Mouse (Mus musculus): ENCODE measurements around the gene Npffr2.
A peak's percentile ranks its signal among the peaks of the same experiment; 100 is the strongest.
"Not testable (repeated sequence)": the region's sequence is repeated elsewhere in the genome, so short reads cannot be mapped to it uniquely, and the experiment has no call there.

Npffr2 gene

DNA sequence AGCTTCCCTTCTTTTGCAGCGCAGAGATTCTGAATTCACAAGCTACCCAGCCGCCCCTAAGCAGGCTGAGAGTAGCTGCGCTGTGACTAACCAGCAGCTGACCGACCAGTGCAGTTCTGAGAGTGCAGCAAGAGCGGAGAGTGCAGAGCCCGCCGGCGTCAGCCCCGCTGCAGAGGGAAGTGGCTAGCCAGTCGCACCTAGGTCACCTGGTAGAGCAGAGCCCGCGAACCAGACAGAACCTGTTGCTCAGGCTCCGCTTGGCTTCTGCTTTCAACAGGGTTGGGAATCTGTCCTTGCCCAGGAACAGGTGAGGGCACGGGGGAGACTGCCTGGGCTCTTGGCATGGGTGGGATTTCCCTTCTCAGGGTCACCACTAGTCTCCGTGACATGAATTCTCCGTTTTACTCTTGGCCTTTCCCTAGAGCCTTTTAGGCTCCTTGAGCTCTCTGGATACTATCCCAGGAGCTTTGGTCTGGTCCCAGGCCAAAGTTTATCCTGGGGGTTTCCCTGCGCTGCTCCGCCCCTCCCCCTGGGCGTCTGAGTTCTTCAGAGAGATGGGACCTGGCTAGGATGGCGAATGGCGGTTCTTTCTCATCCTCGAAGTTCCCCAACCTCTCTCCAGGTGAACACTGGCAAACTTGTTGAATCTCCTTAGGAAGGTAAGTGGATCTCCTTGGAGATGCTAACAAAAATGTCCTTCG is at the start of gene Npffr2:
Npffr2 (plus strand) TSS at position 552 of the 701 bp plus-strand sequence.
- no peak for DNase-seq (ENCODE audit: low read depth)

DNA sequence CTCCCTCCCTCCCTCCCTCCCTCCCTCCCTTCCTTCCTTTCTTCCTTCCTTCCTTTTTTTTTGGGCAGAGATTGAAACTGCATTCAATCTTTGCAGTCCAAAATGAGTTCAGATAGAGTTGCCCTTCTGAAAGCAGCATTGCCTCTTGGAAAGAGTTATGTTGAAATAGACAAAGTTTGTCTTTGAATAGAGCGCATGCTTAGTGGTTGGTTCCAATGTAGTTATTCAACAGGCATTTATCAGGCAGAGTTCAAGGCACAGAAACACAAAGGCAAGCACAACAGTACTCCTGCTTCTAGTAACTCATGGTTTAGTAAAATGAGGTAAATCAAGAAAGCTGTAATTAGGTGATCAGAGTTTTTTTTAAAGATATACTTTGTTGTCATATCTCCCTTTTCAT is 34.7 kb upstream of the Npffr2 start:
- DNase-seq (ENCODE audit: low read depth): no peak

DNA sequence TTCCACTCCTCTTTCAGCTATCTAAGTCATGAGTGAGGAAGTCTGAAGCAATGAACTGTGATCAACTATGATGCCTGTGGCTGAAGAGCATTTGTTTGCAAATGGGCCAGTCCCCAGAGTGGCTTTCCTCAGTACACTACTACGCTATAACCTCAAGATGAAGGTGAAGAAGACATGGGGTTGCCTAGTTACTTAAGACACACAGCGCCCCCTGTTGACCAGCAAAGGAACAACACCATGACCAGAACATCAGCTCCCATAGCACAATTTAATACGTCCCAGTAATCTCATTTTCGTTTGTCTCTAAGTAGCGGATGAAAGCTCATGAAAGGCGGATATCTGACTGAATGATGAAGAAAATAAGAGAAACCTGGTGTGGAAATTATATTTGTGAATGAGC is 27.0 kb upstream of the Npffr2 start:
- DNase-seq (ENCODE audit: low read depth): peak; percentile 24

DNA sequence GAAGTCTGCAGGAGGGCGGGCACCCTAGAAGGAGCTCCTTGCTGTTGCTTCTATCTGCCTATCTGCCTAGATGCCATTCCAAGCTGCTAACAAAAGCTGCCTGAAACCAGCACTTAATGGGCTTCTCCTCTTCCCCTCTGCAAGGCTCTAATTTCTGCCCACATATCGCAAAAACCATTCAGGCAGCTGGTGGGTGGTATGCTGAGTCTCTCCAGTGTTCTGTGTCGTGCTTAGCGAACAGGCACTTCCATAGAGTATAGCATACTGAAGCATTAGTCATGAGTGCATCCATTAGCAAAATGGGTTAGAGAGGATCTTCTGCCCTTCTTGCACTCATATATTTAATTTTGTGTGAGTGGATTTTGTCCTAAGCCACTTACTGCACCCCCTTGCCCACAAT is 8.6 kb upstream of the Npffr2 start:
- DNase-seq (ENCODE audit: low read depth): no peak

DNA sequence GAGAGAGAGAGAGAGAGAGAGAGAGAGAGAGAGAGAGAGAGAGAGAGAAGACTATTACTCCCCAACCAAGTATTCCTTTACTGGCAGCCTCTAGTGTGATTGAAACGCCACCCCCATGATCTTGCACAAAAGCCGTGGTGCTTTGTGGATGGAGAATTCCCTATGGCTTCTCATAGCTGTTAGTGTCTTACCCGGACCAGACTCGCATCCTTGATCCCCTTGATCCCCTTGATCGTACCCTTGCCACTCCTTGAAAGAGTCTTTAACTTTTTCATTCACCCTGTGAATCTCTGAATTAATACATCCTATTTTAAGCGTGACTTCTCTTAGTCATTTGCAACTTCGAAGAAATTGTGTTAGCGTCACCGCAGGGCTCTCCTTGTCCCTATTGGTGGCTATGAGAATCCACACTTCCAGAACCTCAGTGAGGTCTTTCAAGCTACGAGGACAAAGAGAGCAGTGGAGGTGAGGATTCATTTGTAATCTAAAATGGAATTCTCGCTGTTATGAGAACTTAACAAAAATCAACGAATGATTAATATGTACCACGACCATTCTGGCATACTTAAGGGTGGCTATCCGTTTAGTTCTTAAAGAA is 949 bp upstream of the Npffr2 start:
- no peak for DNase-seq (ENCODE audit: low read depth)

DNA sequence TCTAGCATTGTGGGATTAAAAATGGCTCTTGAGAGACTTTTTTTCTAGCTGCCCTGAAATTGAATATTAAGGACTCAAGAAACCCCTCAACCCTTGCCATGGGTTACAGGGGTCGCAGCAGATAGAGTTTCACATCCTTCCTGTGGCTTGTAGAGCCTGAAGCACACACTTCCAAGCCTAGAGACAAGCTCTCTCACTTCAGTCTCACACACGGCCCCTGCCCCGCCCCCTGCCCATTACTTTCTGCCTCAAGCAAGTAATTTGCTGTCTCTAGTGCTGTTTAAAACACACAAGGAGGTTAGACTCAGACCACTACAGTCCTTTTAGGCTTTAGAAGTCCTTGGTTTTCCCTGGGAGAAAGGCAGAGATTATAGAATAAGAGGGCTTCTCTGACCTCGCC is 1.7 kb downstream of the Npffr2 start:
- DNase-seq (ENCODE audit: low read depth): no peak

DNA sequence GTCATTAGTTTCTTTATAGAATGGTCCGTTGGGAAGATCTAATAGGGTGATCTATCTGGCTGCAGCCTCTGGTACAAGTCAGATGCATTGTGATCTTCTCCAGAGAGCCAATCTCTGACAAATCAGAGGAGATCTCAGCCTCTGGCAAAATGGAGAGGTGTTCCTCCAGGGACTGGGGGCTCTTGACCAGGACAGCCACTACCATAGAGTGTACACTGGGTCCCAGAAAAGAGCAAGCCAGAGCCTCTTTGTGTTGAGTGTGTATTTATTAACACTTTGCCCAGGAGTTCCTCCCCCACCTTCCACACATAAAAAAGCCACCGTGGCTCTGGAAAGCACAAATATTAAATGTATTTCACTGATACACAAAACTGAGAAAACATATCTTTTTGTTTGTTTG is 2.2 kb downstream of the Npffr2 start:
- no peak for DNase-seq (ENCODE audit: low read depth)

DNA sequence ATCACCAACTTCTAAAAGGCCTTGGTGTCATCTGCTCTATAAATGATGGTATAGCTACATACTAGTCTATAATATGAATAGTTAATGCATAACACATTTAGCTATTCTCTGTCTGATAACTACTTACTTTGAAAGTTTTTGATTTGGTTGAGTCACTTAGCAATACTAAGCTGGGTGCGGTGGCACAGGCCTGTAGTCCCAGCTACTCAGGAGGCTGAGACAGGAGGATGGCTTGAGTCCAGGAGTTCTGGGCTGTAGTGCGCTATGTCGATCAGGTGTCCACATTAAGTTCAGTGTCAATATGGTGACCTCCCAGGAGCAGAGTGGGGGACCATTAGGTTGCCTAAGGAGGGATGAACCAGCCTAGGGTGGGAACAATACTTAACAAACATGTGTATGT is 8.8 kb downstream of the Npffr2 start:
- no peak for DNase-seq (ENCODE audit: low read depth)

DNA sequence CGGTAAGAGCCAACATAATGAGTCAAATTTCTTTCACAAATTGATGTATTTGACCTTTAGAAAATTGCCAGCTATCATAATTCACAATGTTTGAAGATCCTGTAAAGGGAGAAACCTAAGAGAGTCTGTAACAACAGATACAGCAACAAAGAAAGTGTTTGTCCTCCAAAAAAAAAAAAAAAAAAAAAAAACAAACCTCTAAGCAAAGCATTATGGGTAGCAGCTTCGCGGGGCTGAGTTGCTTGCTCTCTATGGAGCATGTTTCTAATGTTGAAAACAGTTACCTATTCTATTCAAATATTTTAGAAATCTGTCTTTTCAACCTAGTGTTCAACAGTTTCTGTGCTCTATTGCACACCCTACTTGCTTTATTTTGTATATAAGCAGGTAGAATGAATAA is 15.2 kb downstream of the Npffr2 start:
- no peak for DNase-seq (ENCODE audit: low read depth)

DNA sequence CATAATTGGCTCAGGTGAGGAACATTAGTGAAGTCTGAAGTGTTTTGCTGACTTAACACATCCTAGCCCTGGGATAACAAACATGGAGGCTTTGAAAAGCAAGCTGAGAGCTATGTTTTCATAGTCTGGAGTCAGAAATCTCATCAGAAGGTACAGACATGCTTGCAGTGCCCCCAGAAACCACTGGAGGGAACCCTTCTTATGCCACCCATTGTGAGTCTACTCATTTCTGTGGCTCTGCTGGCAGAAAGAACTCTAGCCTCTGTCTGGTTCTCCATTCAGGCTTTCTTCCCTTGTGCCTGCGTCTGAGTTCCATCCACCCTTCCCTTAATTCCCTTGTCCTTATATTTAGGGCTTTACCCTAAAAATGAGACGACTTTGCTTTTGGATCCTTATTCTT is 16.2 kb downstream of the Npffr2 start:
- peak; percentile 17 for DNase-seq (ENCODE audit: low read depth)

DNA sequence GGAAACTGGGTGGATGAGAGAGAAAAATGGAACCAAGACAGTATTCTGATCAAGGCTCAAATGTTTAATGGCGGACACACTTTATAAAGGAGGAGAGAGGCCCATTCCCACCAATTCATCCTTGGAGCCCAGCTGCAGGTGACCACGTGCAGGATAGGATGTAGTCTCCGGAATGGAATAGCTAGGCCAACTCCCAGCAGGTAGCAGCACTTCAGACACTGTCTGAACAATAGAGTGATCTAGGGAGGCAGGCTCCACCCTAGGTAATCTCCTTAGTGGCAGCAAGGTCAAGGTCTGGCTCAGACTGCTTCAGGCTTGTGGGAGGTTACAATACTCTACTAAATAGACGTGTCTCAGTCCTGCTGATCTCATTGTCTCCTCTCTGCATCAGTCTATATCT is 31.9 kb downstream of the Npffr2 start:
- not testable (repeated sequence) for DNase-seq (ENCODE audit: low read depth)

DNA sequence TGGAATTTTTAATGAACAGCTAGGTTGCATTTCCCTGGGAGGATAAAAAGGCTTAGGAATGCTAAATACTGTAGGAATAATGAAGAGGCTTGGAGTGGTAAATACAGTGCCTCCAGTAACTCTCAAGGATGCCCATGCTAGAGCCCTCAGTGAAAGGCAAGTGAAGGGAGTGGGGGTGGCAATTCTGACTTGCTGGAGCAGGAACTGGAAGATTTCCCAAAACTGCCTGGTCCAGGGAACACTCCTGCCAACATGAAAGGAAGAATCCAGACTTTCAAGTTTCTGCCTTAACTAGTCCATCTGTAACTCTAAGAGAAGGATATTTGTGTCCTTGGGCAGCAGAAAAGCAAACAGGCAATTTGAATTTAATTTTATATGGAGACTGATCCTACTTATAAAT is 34.2 kb downstream of the Npffr2 start:
- DNase-seq (ENCODE audit: low read depth): no peak

DNA sequence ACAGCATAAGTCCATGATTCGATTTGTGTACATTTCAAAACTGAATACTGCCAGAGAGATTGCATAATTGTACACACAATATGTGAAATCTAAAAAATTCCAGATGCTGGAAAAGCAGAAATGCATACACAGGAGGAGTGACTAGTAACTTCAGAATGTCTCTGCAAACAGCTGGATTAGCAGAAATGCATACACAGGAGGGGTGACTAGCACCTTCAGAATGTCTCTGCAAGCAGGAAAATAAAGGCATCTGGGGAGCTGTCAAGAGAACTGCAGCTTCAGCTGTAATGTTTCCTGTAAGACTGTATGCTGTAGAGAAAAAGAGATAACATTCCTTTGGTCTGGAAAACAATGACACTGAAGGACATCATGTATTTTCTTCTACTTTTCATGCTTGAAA is 51.4 kb downstream of the Npffr2 start:
- no peak for DNase-seq (ENCODE audit: low read depth)

DNA sequence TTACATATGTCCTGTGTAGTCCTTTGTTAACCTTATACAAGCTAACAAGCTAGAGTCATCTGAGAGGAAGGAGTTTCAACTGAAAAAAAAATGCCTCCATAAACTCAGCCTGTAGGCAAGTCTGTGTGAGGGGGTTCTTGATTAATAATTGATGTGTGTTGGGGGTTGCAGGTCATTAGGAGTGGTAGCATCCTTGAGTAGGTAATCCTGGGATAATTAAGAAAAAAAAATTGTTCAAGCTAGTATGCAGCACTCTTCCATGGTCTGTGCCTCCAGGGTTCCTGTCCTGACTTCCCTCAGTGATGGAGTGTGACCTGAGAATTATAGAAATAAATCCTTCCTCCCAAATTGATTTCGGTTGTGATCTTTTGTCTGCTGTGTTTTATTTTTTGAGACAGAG is 52.0 kb downstream of the Npffr2 start:
- no peak for DNase-seq (ENCODE audit: low read depth)

DNA sequence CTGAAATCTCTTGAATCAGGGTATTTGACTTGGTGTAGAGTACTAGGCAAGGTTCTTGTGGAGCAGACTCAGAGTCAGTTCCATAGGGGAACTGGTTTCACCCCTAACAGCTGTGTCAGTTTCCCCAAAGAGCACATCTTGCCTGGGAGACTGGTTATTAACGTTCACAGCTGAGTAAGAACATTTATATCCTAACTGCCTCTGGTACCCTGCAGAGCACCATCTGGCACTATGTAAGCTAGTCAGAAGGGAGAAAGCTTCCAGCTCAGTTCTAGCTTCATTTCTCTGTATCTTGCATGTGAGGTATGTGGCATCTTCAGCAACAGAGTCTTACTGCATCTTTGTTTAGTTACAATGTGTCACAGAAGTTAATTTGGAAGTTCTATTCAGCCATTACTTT is 53.9 kb downstream of the Npffr2 start:
- no peak for DNase-seq (ENCODE audit: low read depth)

DNA sequence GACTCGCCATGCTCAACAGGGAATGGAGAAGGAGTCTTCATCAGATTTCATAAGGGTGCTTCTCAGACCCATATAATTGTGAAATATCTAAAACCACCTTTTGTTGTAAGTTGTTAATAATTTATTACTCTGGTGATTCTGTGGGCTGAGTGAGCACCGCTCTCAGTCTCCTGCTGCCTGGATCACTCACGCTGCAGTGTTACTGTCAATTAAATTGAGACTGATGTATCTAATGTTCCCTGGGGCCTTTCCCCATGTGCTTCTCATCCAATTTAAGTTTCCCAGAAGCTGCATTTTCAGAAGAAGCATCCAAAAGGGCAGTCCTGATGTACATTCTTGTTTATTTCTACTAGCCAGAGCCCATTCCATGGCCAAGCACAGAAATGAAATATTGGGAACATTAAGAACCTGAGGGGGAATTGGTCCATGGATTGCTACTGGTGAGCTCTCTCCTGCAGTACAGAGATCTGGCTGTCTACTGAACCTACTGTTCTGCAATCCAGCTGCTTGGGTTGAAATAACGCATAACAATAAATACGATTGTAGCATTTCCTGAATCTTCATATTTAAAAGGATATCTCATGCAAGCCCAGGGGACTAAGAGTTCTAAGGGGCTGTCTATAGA is 54.6 kb downstream of the Npffr2 start:
- no peak for DNase-seq (ENCODE audit: low read depth)

DNA sequence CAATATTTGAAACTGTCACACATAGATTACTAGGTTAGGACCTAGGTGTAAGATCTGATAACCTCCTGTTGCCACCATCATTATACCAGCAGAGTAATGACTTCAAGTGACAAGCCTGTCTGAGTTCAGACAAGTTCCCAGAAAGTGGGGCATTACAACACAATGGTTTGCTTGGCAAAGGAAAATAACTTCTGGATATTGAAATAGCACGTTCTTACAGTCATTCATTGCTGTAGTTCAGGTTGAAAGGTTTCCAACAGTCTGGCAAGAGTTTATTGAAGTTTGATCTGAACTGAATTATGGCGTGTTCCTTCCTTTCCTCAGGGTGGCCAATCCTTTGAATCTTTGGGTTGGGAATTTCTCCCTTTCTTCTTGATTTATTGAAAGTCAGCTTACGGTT is 57.8 kb downstream of the Npffr2 start:
- no peak for DNase-seq (ENCODE audit: low read depth)

DNA sequence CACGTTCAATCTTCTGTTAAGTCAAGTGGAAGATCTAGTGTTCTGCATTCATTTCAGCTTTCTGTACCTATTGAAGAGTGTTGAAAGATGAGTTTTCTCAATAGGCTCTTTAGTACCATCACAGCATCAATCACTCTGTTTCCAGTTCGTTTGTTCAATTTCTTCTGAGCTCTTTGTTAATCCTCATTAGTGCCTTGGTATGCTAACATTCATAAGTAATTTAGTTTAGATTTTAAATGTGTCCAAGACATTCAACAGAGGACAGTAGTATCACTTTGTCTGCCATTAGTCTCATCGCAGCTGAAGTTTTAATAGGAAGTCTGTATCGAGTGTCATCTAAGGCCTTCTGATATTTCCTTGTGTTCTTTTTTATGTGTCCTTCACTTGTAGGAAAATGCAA is 65.1 kb downstream of the Npffr2 start:
- DNase-seq (ENCODE audit: low read depth): no peak

DNA sequence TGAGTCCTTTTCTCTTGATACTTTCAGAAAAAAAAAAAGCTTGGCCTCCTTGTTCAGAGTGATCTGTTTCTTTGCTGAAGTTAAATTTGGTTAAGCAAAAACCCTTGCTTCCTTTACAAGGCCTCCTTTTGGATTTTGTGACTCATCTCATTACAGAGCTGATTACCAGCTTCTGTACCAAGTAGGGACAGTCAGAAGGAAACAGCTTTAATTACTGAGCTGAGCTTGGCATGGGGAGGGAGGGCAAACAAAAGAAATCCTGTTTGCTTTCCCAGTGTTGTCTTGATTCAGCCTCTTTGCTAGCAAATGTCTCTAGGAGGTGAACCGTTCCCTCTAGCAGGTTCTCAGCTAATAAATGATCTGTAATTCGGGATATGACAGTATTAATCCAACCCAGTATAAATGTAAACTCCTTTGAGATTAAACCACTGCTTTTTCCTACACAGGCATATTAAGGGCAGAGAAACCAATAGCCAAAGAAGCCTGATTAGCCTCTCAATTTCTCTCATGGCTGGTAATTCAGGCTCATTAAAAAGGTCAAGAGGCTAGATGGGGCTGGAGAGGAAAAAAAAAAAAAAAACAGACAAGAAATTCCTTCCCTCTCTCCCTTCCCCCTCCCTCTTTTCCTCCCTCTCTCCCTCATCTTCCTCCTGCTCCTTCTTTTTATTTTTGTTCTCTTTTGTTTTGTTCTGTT is 84.2 kb downstream of the Npffr2 start:
- no peak for DNase-seq (ENCODE audit: low read depth)

DNA sequence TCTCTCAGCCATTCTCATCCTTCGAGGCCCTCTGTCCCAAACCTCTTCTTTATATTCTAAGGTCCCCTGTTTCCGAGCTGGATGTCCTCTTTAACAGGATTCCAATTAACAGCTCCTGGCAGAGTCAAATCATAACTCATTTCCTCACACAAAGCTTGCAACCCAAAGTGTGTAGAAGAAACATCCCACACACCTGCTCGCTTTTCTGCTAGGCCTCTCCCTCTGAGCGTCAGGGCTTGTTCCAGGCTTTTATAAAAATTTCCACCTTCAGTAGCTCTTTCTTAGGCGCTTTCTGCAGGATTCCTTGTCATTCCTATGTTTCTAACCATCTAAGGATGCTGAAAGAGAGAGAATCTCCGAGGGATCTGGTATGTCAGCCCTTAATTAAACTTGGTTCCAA is 85.0 kb downstream of the Npffr2 start:
- no peak for DNase-seq (ENCODE audit: low read depth)

DNA sequence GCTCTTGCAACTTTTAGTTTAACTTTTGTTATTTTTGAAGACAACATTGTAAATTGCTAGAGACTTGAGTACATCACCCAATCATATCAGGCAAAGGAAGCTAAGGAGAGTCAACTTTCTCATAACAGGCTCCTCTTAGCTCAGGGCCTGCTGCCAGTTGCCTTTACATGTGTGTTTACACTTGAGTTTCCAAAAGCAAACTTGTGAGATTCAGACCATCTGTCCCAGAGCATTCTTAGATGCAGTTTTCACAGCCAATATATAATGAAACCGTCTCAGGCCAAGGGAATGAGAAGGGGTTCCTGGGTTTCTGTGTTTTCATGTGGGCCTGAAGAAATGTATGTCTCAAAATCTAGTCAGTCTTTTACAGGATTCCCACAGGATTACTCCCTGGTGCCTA is 104.4 kb downstream of the Npffr2 start:
- no peak for DNase-seq (ENCODE audit: low read depth)

Measured in fibroblast of lung, adult 2 months (primary cell).